Mouse (Mus musculus): ENCODE measurements around the gene Bmp8b. TPM values are rescaled to one million over a fixed set of nuclear protein-coding genes. Genes with fewer than 3 reads are reported as not detected.
"Not testable (repeated sequence)": the region's sequence is repeated elsewhere in the genome, so short reads cannot be mapped to it uniquely, and the experiment has no call there.

Bmp8b gene
- polyA plus RNA-seq, 1 experiment from 2014 or later, result 0.44 TPM

DNA sequence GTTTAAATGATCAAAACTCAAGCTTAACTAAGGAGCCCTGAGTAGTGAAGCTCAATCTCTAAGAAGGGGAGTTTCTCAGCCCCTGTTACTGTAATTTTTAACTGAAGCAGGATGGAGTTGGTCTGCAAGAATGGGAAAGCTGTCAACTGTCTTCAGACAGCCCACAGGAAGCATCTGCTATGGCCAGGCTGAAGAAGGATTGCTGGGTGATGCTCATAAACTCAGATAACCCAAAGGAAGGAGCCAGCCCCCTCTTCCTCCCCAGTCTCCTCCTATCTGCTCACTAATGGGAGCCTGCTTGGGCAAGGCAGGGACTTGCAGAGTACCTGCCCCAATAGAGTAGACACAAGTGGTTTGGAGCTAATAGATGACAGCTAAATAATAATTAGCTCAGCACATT lies 50.9 kb downstream of the Bmp8b start:
- no peak overlapping the region for H3K27ac ChIP-seq
- peak; percentile 51 for ATAC-seq
- H3K27me3 ChIP-seq (replicated peaks), result no peaks in the 10 kb centered on the region

DNA sequence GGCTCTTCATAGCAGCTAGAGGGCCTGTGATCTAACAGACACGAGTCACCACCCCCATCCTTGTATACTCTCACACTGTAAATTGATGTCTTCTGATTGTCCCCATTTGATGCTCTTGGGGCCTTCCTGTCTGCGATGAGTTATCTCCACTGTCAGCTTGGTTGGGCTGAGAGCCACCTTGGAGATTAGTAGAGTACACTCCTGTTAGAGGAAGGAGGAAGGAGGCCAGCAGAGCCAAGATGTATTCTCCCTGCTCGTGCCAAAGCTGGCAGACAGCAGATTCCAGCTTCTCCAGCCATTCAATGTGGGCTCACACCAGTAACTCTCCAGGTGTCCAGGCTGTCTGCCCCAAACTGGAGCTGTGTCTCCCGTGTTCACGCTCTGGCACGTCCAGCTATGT lies 55.6 kb downstream of the Bmp8b start:
- ATAC-seq, result no peak
- no peak overlapping the region for H3K27ac ChIP-seq

More for the DNA sequence above, 50.9 kb downstream of the Bmp8b start:
- H3K4me1 ChIP-seq (replicated peaks), result no peaks in the 10 kb centered on the region
- no peak overlapping the region for H3K9ac ChIP-seq
- no peak overlapping the region for H3K4me2 ChIP-seq (replicated peaks)
- H3K36me3 ChIP-seq, result no peaks in the 10 kb centered on the region
- no peak overlapping the region for H3K4me3 ChIP-seq (replicated peaks)
- no peaks in the 10 kb centered on the region for H3K9me3 ChIP-seq

GRCm38 (mm10) chr4:123161251-123161650 lies 56.3 kb downstream of the Bmp8b start:
- ATAC-seq; H3K9me3 ChIP-seq; H3K4me3 ChIP-seq (replicated peaks); H3K4me1 ChIP-seq (replicated peaks); H3K4me2 ChIP-seq (replicated peaks); H3K9ac ChIP-seq; H3K27me3 ChIP-seq (replicated peaks); H3K27ac ChIP-seq; H3K36me3 ChIP-seq: not testable (repeated sequence)
- WGBS, result 67% methylated on average over 3 of the region's 3 CpGs

More for the DNA sequence above, 55.6 kb downstream of the Bmp8b start:
- H3K9me3 ChIP-seq, result no peaks in the 10 kb centered on the region
- H3K27me3 ChIP-seq (replicated peaks), result no peaks in the 10 kb centered on the region
- H3K4me1 ChIP-seq (replicated peaks), result peaks cover 5% of the 10 kb centered on the region
- WGBS, result 75% methylated on average over 6 of the region's 6 CpGs
- H3K4me2 ChIP-seq (replicated peaks), result no peak overlapping the region
- H3K4me3 ChIP-seq (replicated peaks), result no peak overlapping the region
- no peak overlapping the region for H3K9ac ChIP-seq
- H3K36me3 ChIP-seq, result no peaks in the 10 kb centered on the region

GRCm38 (mm10) chr4:123162305-123162917 lies 57.4 kb downstream of the Bmp8b start:
- ATAC-seq, result peak; percentile 31
- 8% methylated on average over 15 of the region's 15 CpGs for WGBS
- Histone ChIP-seq H3K27me3 (replicated peaks) (no peaks in the 10 kb centered on the region), H3K4me3 (replicated peaks) (no peak overlapping the region; the same call in 1 of the 2 replicates), H3K4me1 (replicated peaks) (peaks cover 5% of the 10 kb centered on the region), H3K4me2 (replicated peaks) (peak overlapping the region; percentile 48), H3K9me3 (no peaks in the 10 kb centered on the region), H3K27ac (no peak overlapping the region), H3K9ac (no peak overlapping the region), H3K36me3 (no peaks in the 10 kb centered on the region)

GRCm38 (mm10) chr4:123164157-123164556 lies 59.2 kb downstream of the Bmp8b start:
- Histone ChIP-seq H3K9me3 (no peaks in the 10 kb centered on the region), H3K27me3 (replicated peaks) (no peaks in the 10 kb centered on the region), H3K4me1 (replicated peaks) (peaks cover 5% of the 10 kb centered on the region), H3K36me3 (no peaks in the 10 kb centered on the region), H3K27ac (no peak overlapping the region), H3K4me3 (replicated peaks) (no peak overlapping the region), H3K4me2 (replicated peaks) (no peak overlapping the region), H3K9ac (no peak overlapping the region)
- 57% methylated on average over 15 of the region's 15 CpGs for WGBS
- no peak for ATAC-seq

DNA sequence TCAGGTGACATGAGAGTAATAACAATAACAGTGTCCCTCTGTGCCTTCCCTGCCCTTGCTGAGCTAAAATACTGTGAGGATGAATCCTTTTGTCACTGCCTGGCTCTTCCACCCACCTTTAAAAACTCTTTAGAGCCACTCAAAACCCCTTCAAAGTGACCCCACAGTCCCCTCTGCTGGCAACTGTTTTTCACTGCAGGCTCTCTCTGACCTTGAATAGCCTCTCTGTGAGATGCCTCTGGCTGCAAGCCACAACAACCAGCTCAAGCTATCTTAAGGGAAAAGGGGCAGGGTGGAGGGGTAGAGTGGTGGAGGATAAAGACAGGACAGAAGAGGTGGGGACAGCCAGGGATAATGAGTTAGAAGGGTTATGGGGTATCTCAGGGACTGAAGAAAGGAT lies 66.8 kb downstream of the Bmp8b start:
- Histone ChIP-seq H3K9me3 (no peaks in the 10 kb centered on the region), H3K27me3 (replicated peaks) (0 out of 2 replicates have a peak, but pooled peaks cover 5% of the 10 kb centered on the region), H3K4me2 (replicated peaks) (no peak overlapping the region), H3K4me3 (replicated peaks) (no peak overlapping the region), H3K9ac (no peak overlapping the region), H3K36me3 (no peaks in the 10 kb centered on the region), H3K4me1 (replicated peaks) (no peaks in the 10 kb centered on the region), H3K27ac (no peak overlapping the region)
- no peak for ATAC-seq

Other genes with a start within 250 kb of the Bmp8b start
- 82.4 and 84.9 TPM in 2 replicates for gene Cap1, start 219.1 kb upstream of the Bmp8b start, polyA plus RNA-seq (2015; fragmentation: Nextera tagmentation; extraction: Ambion mirVana)
- 2.1 and 2.3 TPM in 2 replicates for gene Mfsd2a, start 144.0 kb upstream of the Bmp8b start, polyA plus RNA-seq (2015; fragmentation: Nextera tagmentation; extraction: Ambion mirVana)
- gene Mycl, start 109.5 kb upstream of the Bmp8b start, polyA plus RNA-seq (2015; fragmentation: Nextera tagmentation; extraction: Ambion mirVana), result 8.4 and 9.2 TPM in 2 replicates
- 15.6 and 16.7 TPM in 2 replicates for gene Trit1, start 88.6 kb upstream of the Bmp8b start, polyA plus RNA-seq (2015; fragmentation: Nextera tagmentation; extraction: Ambion mirVana)
- 0.11 TPM in 1 of 2 replicates, not detected in the other for gene Oxct2b, start 11.1 kb downstream of the Bmp8b start, polyA plus RNA-seq (2015; fragmentation: Nextera tagmentation; extraction: Ambion mirVana)
- 86.6 and 93.3 TPM in 2 replicates for gene Ppie, start 34.8 kb downstream of the Bmp8b start, polyA plus RNA-seq (2015; fragmentation: Nextera tagmentation; extraction: Ambion mirVana)
- 3.9 and 4.5 TPM in 2 replicates for gene Hpcal4, start 78.1 kb downstream of the Bmp8b start, polyA plus RNA-seq (2015; fragmentation: Nextera tagmentation; extraction: Ambion mirVana)
- not detected in 2 replicates for gene Nt5c1a, start 96.3 kb downstream of the Bmp8b start, polyA plus RNA-seq (2015; fragmentation: Nextera tagmentation; extraction: Ambion mirVana)
- 13.7 and 13.9 TPM in 2 replicates for gene Heyl, start 128.4 kb downstream of the Bmp8b start, polyA plus RNA-seq (2015; fragmentation: Nextera tagmentation; extraction: Ambion mirVana)
- 40.7 and 48.7 TPM in 2 replicates for gene Pabpc4, start 157.2 kb downstream of the Bmp8b start, polyA plus RNA-seq (2015; fragmentation: Nextera tagmentation; extraction: Ambion mirVana)
- gene Oxct2a, start 218.5 kb downstream of the Bmp8b start, polyA plus RNA-seq (2015; fragmentation: Nextera tagmentation; extraction: Ambion mirVana), result not detected in 2 replicates
- gene Bmp8a, start 238.1 kb downstream of the Bmp8b start, polyA plus RNA-seq (2015; fragmentation: Nextera tagmentation; extraction: Ambion mirVana), result 0.53 and 0.81 TPM in 2 replicates

Data from intestine, embryonic 15.5 days (tissue).